ENCODE assay signal across 8 mouse cellular contexts in genomic region chr6:121109998-121110603, GRCm38 (mm10). TPM values are rescaled to one million over a fixed set of nuclear protein-coding genes. Genes with fewer than 3 reads are reported as not detected.
DNase-seq lines count a peak whose midpoint lies in the region; ATAC-seq lines count a peak whose summit lies in the region.

No protein-coding gene starts in this region.

- ATAC-seq in hindbrain, embryonic 15.5 days (ENCODE audit: low FRiP score, low read depth): peak; percentile 97

- WGBS in hindbrain, embryonic 15.5 days: under 1% methylated on average over 41 of the region's 42 CpGs

- H3K4me2 ChIP-seq in hindbrain, embryonic 15.5 days: peak overlapping the region; percentile 80

- H3K27ac ChIP-seq in hindbrain, embryonic 15.5 days (replicated peaks): peak overlapping the region; percentile 95

- peaks cover 47% of the 10 kb centered on the region for H3K4me1 ChIP-seq in hindbrain, embryonic 15.5 days (replicated peaks)

- peak overlapping the region; percentile 90 for H3K4me3 ChIP-seq in hindbrain, embryonic 15.5 days

- H3K27me3 ChIP-seq in hindbrain, embryonic 15.5 days: no peaks in the 10 kb centered on the region

- no peaks in the 10 kb centered on the region for H3K9me3 ChIP-seq in hindbrain, embryonic 15.5 days

- peak; percentile 99 for DNase-seq in R1 (ENCODE audit: low read depth, low spot score)
- DNase-seq in cerebellum, postnatal 25 days: peak; percentile 92 to 94
- DNase-seq in frontal cortex, postnatal 25 days (ENCODE audit: low spot score in 2 of 2): peak; percentile 69 to 81
- peak; percentile 92 for DNase-seq in left cerebral cortex, adult 11 months (ENCODE audit: low spot score)
- peak; percentile 90 to 92 for DNase-seq in lung, postnatal 4 days
- peak; percentile 95 for DNase-seq in retina, postnatal 7 days (ENCODE audit: low read depth, low spot score)
- peak; percentile 90 for DNase-seq in urinary bladder, adult 2 months (ENCODE audit: low spot score)

- no peaks in the 10 kb centered on the region for H3K36me3 ChIP-seq in hindbrain, embryonic 15.5 days

- peak overlapping the region; percentile 80 for H3K9ac ChIP-seq in hindbrain, embryonic 15.5 days

RNA-seq across cellular contexts. Expression of gene Mical3, which starts 20.7 kb away (rescaled TPM):
- polyA plus RNA-seq in hindbrain, embryonic 15.5 days (2015; fragmentation: Nextera tagmentation; extraction: Ambion mirVana): 34.4 and 37.2 TPM in 2 replicates
- 34.0 and 63.0 TPM in 2 replicates for polyA plus RNA-seq in urinary bladder, adult 2 months (2012; rRNA removed)

Comparison
In these comparisons a context has a peak if more than half of its experiments do, and no peak if none do; other contexts are left out.
1. Peak in every context shown above with its lines: DNase-seq, ATAC-seq, H3K4me3 ChIP-seq and H3K27ac ChIP-seq.